Mouse (Mus musculus) liver, embryonic 13.5 days (tissue): ENCODE measurements around the gene Tom1l1. TPM values are rescaled to one million over a fixed set of nuclear protein-coding genes. Genes with fewer than 3 reads are reported as not detected.

Source experiments
- ATAC-seq: fragments of 200-750 bp; cut with Nextera tagmentation; 2 replicates; pipeline ENCODE4 v1.8.0; 2017; ENCODE audit warnings: low read depth, mild to moderate bottlenecking, moderate number of reproducible peaks, moderate library complexity
- DNase-seq: peaks from one replicate; pipeline ENCODE4 v3.0.0; 2022
- H3K27ac ChIP-seq: fragments of 300-500 bp; sonication (generic); 2 replicates; pipeline ENCODE4 v1.5.1; 2015; ENCODE audit warnings: moderate library complexity, mild to moderate bottlenecking, inconsistent platforms
- H3K27me3 ChIP-seq: fragments of 300-500 bp; sonication (generic); 2 replicates; pipeline ENCODE4 v1.6.1; 2015; ENCODE audit warnings: mild to moderate bottlenecking, inconsistent platforms
- H3K36me3 ChIP-seq: fragments of 300-500 bp; sonication (generic); 2 replicates; pipeline ENCODE4 v1.6.1; 2015; ENCODE audit warnings: mild to moderate bottlenecking, inconsistent platforms
- H3K4me1 ChIP-seq: fragments of 300-500 bp; sonication (generic); replicated peaks from 2 replicates; pipeline ENCODE4 v1.6.1; 2015; ENCODE audit warnings: inconsistent platforms
- H3K4me2 ChIP-seq: fragments of 300-500 bp; sonication (generic); 2 replicates; pipeline ENCODE4 v1.6.1; 2015; ENCODE audit warnings: inconsistent platforms, mild to moderate bottlenecking, moderate library complexity
- H3K4me3 ChIP-seq: fragments of 300-500 bp; sonication (generic); replicated peaks from 2 replicates; pipeline ENCODE4 v1.5.1; 2015; ENCODE audit warnings: mild to moderate bottlenecking, inconsistent platforms
- H3K9ac ChIP-seq: fragments of 300-500 bp; sonication (generic); 2 replicates; pipeline ENCODE4 v1.6.1; 2015; ENCODE audit warnings: mild to moderate bottlenecking, inconsistent platforms
- H3K9me3 ChIP-seq: fragments of 300-500 bp; sonication (generic); replicated peaks from 2 replicates; pipeline ENCODE4 v1.6.1; 2016; ENCODE audit warnings: inconsistent platforms
- WGBS: fragments of 180-500 bp; shearing (Covaris S2); methylation state at CpG from one replicate; pipeline ENCODE4 v1.1.7; 2015; ENCODE audit not compliant: insufficient replicate concordance; 5-methylcytosine and 5-hydroxymethylcytosine counted together
- polyA plus RNA-seq: library from polyadenylated mRNA; unstranded; fragments of >200 nt; fragmentation: Nextera tagmentation; extraction: Ambion mirVana; gene quantifications from 2 replicates; pipeline ENCODE4 v1.2.1, GENCODE M21; 2015

The Tom1l1 gene
- polyA plus RNA-seq, 1 experiment from 2014 or later: 60.7 TPM

GRCm38 (mm10) chr11:90614743-90615142, 73.4 kb downstream of the Tom1l1 start:
- H3K27me3 ChIP-seq: no peaks in the 10 kb centered on the region
- H3K27ac ChIP-seq: no peak overlapping the region
- peaks cover 10% of the 10 kb centered on the region; the same call in 1 of the 2 replicates for H3K36me3 ChIP-seq
- H3K4me3 ChIP-seq: no peak overlapping the region
- no peaks in the 10 kb centered on the region for H3K9me3 ChIP-seq
- 36% methylated on average over 6 of the region's 6 CpGs for WGBS
- H3K4me1 ChIP-seq: no peaks in the 10 kb centered on the region
- no peak overlapping the region for H3K4me2 ChIP-seq
- no peak overlapping the region for H3K9ac ChIP-seq
- no peak for ATAC-seq
- DNase-seq: no peak

GRCm38 (mm10) chr11:90612118-90612517, 76.0 kb downstream of the Tom1l1 start:
- no peak for ATAC-seq
- no peaks in the 10 kb centered on the region for H3K4me1 ChIP-seq
- H3K9ac ChIP-seq: no peak overlapping the region
- no peaks in the 10 kb centered on the region for H3K9me3 ChIP-seq
- no peak overlapping the region for H3K4me2 ChIP-seq
- H3K27ac ChIP-seq: no peak overlapping the region
- no peaks in the 10 kb centered on the region for H3K27me3 ChIP-seq
- no peak for DNase-seq
- H3K4me3 ChIP-seq: no peak overlapping the region
- H3K36me3 ChIP-seq: 0 out of 2 replicates have a peak, but pooled peaks cover 4% of the 10 kb centered on the region

- Histone ChIP-seq H3K36me3 (peaks cover 23% of the 10 kb centered on the region), H3K4me2 (no peak overlapping the region), H3K27me3 (no peaks in the 10 kb centered on the region), H3K4me1 (no peaks in the 10 kb centered on the region), H3K9ac (no peak overlapping the region), H3K4me3 (no peak overlapping the region), H3K27ac (no peak overlapping the region), H3K9me3 (no peaks in the 10 kb centered on the region)
- ATAC-seq: no peak
- 86% methylated on average over 2 of the region's 2 CpGs for WGBS
- no peak for DNase-seq
Observed at GRCm38 (mm10) chr11:90603066-90603465, 85.1 kb downstream of the Tom1l1 start.

- ATAC-seq (no peak), DNase-seq (no peak)
- Histone ChIP-seq H3K9me3 (no peaks in the 10 kb centered on the region), H3K4me1 (no peaks in the 10 kb centered on the region), H3K4me3 (no peak overlapping the region), H3K9ac (no peak overlapping the region), H3K27me3 (no peaks in the 10 kb centered on the region), H3K36me3 (peaks cover 28% of the 10 kb centered on the region), H3K4me2 (no peak overlapping the region), H3K27ac (no peak overlapping the region)
- WGBS: 70% methylated on average over 1 of the region's 1 CpGs
Observed at GRCm38 (mm10) chr11:90595826-90596225, 92.3 kb downstream of the Tom1l1 start.

Other genes starting within 250 kb of the Tom1l1 start
- gene Stxbp4, start 50.3 kb downstream of the Tom1l1 start, polyA plus RNA-seq: 7.0 and 9.9 TPM in 2 replicates
- 27.1 and 29.8 TPM in 2 replicates for gene Cox11, start 50.2 kb downstream of the Tom1l1 start, polyA plus RNA-seq